ENCODE assay signal across 8 mouse cellular contexts in the genomic region with DNA sequence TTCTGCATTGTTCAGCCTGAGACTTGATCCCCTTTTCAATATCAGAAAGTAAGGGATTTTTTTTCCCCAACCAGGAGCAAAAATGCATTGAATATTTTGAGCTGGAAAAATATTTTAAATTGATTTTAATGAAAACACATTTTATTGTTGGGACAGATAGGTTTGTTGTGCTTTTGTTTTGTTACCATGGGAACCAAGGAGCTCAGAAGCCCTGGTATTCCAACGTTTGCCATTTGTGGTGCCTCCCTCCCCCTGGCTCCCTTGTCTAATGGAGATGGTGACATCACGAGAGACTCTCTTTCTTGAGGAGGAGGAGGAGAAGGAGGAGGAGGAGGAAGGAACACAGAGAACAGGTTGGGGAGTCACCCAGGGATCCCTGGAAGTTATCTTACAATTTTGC.
DNase-seq lines count a peak whose midpoint lies in the region; ATAC-seq lines count a peak whose summit lies in the region.

No protein-coding gene starts in this region.

- no peak for DNase-seq in kidney, adult 18-20 months
- DNase-seq in midbrain, embryonic 14.5 days = peak; percentile 50
- DNase-seq in ovary, postnatal 14 days (ENCODE audit: low spot score) = no peak
- DNase-seq in right cerebral cortex, adult 2 months (ENCODE audit: low spot score in 2 of 2) = no peak
- DNase-seq in B cell, adult 2 months = no peak

- H3K4me2 ChIP-seq in kidney, embryonic 14.5 days (replicated peaks; ENCODE audit: low read depth, low read length) = no peak overlapping the region
- H3K4me2 ChIP-seq in hindbrain, embryonic 13.5 days = no peak overlapping the region
- H3K4me2 ChIP-seq in midbrain, embryonic 14.5 days (ENCODE audit: low read length) = no peak overlapping the region

- H3K27ac ChIP-seq in kidney, embryonic 14.5 days (ENCODE audit: low read depth, low read length) = peak overlapping the region; percentile 79; the same call in 1 of the 2 replicates
- H3K27ac ChIP-seq in hindbrain, embryonic 13.5 days = peak overlapping the region; percentile 91
- peak overlapping the region; percentile 62; the same call in 1 of the 2 replicates for H3K27ac ChIP-seq in midbrain, embryonic 14.5 days (replicated peaks; ENCODE audit: low read depth, low read length)

- H3K9me3 ChIP-seq in kidney, embryonic 14.5 days (ENCODE audit: control insufficient read depth, low read length) = no peaks in the 10 kb centered on the region
- H3K9me3 ChIP-seq in hindbrain, embryonic 13.5 days = no peaks in the 10 kb centered on the region
- no peaks in the 10 kb centered on the region for H3K9me3 ChIP-seq in midbrain, embryonic 14.5 days (ENCODE audit: control insufficient read depth, low read length)

- peaks cover 23% of the 10 kb centered on the region for H3K36me3 ChIP-seq in kidney, embryonic 14.5 days (ENCODE audit: control insufficient read depth, insufficient read depth, low read length)
- peaks cover 12% of the 10 kb centered on the region for H3K36me3 ChIP-seq in hindbrain, embryonic 13.5 days
- H3K36me3 ChIP-seq in midbrain, embryonic 14.5 days (ENCODE audit: control insufficient read depth, insufficient read depth, low read length) = no peaks in the 10 kb centered on the region

- no peak overlapping the region for H3K4me3 ChIP-seq in kidney, embryonic 14.5 days (ENCODE audit: low read length)
- H3K4me3 ChIP-seq in hindbrain, embryonic 13.5 days = no peak overlapping the region
- H3K4me3 ChIP-seq in midbrain, embryonic 14.5 days (replicated peaks; ENCODE audit: low read depth, low read length) = no peak overlapping the region

- H3K9ac ChIP-seq in kidney, embryonic 14.5 days (ENCODE audit: low read depth, low read length) = no peak overlapping the region
- no peak overlapping the region for H3K9ac ChIP-seq in hindbrain, embryonic 13.5 days
- no peak overlapping the region for H3K9ac ChIP-seq in midbrain, embryonic 14.5 days (replicated peaks; ENCODE audit: low read length)

- 0 out of 2 replicates have a peak, but pooled peaks have one; percentile 17 for ATAC-seq in kidney, embryonic 14.5 days (ENCODE audit: low FRiP score, low TSS enrichment)
- peak; percentile 46; the same call in 1 of the 2 replicates for ATAC-seq in common myeloid progenitor, adult 5-6 weeks (replicated peaks; ENCODE audit: low read depth, poor library complexity, severe bottlenecking)
- ATAC-seq in hindbrain, embryonic 13.5 days (ENCODE audit: low FRiP score) = no peak
- no peak for ATAC-seq in midbrain, embryonic 14.5 days (ENCODE audit: low FRiP score, low TSS enrichment)

- no peaks in the 10 kb centered on the region for H3K27me3 ChIP-seq in kidney, embryonic 14.5 days (ENCODE audit: control insufficient read depth, insufficient read depth, low read length)
- no peaks in the 10 kb centered on the region for H3K27me3 ChIP-seq in hindbrain, embryonic 13.5 days
- H3K27me3 ChIP-seq in midbrain, embryonic 14.5 days (ENCODE audit: control insufficient read depth, insufficient read depth, low read length) = no peaks in the 10 kb centered on the region

- 17% methylated on average over 2 of the region's 2 CpGs for WGBS in kidney, embryonic 14.5 days
- 2% methylated on average over 2 of the region's 2 CpGs for WGBS in hindbrain, embryonic 13.5 days
- WGBS in midbrain, embryonic 14.5 days = 5% methylated on average over 2 of the region's 2 CpGs

- H3K4me1 ChIP-seq in kidney, embryonic 14.5 days (ENCODE audit: control insufficient read depth, insufficient read depth, low read length) = peaks cover 17% of the 10 kb centered on the region
- H3K4me1 ChIP-seq in hindbrain, embryonic 13.5 days (replicated peaks) = peaks cover 39% of the 10 kb centered on the region
- peaks cover 31% of the 10 kb centered on the region for H3K4me1 ChIP-seq in midbrain, embryonic 14.5 days (ENCODE audit: control insufficient read depth, insufficient read depth, low read length)

Comparison
In these comparisons a context has a peak if more than half of its experiments do, and no peak if none do; other contexts are left out.
1. ATAC-seq: peak in kidney, embryonic 14.5 days (single experiment) and common myeloid progenitor, adult 5-6 weeks (single experiment); none in hindbrain, embryonic 13.5 days (single experiment) and midbrain, embryonic 14.5 days (single experiment).
2. Peak in every context shown above with its lines, with median percentiles within 50 percentile points of each other: H3K27ac ChIP-seq.